Mouse (Mus musculus) frontal cortex, postnatal 14 days (tissue): ENCODE measurements around the gene Alpl.

Experiments
- DNase-seq, 2 experiments: peaks; one replicate each; pipeline ENCODE4 v3.0.0; 2022; ENCODE audit warnings: low spot score in 2 of 2

The Alpl gene

GRCm38 (mm10) chr4:137800324-137800723, 4.1 kb upstream of the Alpl start:
- no peak for DNase-seq

DNA sequence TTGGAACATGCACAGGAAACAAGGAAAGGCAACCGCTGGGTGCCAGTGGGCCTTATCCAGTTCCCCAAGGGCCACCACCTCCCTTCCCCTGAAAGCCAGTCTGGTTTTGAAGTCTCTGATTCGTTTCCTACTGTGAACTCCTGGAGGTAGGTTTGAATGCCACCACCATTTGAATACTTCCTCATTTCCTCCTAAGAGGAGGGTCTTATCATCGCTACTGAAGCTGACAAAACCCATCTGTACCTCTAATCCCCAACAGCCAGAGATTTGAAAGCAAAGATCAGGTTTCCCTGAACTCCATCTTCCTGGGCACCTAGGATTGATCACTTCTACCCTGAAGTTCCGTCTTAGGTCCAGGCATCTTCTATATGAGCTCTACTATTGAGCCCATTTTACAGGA, 854 bp upstream of the Alpl start:
- DNase-seq = no peak

GRCm38 (mm10) chr4:137794178-137794900, 1.8 kb downstream of the Alpl start:
- DNase-seq = no peak

GRCm38 (mm10) chr4:137793611-137794010, 2.6 kb downstream of the Alpl start:
- DNase-seq = no peak

DNA sequence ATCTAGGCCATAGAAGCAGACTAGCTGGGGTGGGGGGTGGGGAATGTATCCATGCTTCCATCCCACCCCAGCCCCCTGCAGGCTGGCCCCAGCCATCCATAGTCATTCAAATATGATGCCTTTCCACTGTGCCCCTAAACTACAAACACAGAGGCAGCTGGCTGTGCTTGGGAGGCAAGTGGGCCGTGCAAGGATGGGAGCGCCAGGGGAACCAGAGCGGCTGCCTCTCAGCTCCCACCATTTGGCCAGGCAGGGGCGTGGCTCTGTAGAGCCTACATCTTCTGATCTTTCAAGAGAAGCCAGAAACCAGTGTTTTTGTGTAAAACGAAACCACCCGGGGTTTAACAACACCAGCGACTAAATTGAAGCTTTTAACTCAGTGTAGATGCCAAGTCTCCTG, 4.7 kb downstream of the Alpl start:
- no peak for DNase-seq

DNA sequence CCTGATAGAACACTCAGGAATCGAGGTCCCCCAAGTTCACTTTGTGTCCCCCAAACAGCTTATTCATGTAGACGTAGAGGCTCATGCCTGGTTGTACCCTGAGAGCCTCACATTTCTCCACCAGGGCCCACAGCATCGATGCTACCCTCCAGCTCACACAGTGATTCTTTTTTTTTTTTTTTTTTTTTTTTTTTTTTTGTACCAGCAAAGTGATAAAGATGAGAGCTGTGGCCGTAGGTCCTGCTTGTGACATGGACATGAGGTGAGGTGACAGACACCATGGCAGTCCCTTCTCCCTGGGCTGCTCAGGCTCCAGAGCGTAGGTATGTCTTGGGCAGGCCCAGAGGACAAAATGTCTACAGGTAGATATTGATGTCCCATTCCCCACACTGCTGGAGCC, 5.2 kb downstream of the Alpl start:
- DNase-seq = no peak

DNA sequence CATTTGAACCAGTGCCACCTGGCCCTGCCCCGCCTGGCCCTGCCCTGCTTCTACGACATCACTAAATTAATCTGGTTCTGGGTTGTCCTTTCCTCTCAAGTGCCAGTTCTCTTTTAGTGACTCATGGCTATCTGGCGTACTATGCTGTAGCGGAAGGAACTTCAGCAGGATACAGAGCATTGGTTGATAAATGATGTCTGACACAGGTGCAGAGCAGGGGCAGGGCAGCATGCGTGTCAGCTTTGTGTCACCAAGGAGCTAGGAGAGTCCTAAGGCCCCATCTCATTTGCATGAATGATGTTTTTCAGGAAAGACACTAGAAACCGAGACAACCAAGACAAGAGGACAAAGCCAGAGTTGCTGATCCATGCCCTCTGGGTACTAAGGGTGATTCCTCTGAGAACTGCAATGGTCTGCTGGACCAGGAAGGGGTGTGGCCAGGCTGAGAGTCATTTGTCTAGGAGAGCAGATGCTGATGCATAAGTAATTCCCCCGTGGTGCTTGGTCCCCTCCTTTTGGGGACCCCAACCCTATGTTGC, 7.6 kb downstream of the Alpl start:
- no peak for DNase-seq

- DNase-seq = no peak
These were observed 8.4 kb downstream of the Alpl start for GRCm38 (mm10) chr4:137787589-137788289.

- no peak for DNase-seq
These were observed 9.7 kb downstream of the Alpl start for GRCm38 (mm10) chr4:137786488-137786887.

DNA sequence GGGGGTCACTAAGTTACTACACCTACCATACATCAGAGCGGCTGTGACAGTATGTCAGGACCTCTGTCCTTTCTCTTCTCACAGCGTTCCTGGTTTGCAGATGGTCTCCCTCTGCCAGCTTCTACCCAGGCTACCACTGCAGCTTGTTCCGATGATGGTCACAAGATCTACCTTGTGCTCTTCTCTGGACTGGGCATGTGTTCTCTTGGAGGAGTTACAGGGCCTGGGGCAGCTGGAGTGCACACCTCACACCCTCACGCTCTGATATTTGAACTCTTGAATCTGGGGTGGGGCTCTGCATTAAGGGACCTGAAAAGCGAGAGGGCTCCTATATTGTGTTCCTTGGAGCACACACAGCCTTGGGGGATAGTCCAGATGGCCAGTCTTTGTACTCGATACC, 10.9 kb downstream of the Alpl start:
- DNase-seq = no peak

- DNase-seq = no peak
These were observed 11.4 kb downstream of the Alpl start for GRCm38 (mm10) chr4:137784741-137785140.

- peak; percentile 23 to 60 for DNase-seq
These were observed 12.5 kb downstream of the Alpl start for GRCm38 (mm10) chr4:137783541-137784191.

GRCm38 (mm10) chr4:137781949-137782348, 14.2 kb downstream of the Alpl start:
- DNase-seq = no peak

DNA sequence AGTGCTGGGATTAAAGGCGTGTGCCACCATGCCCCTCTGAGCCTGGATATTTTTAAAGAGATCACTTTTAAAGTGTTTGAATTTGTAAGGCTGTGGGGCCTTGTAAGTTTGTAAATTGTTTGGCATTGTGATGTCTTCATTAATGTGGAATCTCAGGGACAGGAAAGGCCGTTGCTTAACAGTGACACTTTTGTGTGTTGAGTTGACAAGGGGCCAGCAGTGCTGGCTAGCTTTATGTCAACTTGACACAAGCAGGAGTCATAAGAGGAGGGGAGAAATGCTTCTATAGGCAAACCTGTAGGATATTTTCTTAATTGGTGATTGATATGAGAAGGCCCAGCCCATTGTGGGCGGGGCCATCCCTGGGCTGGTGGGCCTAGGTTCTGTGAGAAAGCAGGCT, 15.2 kb downstream of the Alpl start:
- DNase-seq = no peak

DNA sequence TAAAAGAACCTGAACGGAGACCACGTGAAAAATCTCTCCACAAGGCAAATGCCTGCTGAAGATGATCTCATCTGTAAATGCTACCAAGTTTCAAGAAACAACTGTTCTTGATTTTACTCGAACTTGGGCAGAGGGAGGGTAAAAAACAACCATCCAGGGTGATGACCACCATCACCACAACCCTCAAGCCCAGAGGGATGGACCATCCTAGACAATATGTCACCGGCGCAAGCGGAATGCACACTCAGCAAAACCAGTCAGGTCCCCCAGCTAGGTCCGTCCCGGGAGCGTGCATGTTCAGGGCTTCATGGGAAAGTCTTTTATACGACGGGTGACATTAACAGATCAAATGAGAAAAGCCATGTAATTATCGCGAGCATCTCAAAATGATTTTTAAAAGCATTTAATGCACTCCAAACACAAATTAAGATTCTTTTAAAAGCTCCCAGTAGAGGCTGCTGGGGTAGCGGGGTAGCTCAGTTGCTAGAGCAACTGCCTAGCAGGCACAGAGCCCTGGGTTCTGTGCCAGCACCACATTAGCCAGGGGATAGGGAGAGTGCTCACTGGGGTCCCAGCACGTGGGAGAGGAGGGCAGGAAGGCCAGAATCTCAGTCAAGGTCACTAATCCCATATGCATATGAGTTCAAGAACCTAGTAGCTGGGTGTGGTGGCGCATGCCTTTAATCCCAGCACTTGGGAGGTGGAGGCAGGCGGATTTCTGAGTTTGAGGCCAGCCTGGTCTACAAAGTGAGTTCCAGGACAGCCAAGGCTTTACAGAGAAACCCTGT, 17.6 kb downstream of the Alpl start:
- DNase-seq = no peak

GRCm38 (mm10) chr4:137777866-137778265, 18.3 kb downstream of the Alpl start:
- DNase-seq = no peak

- no peak for DNase-seq
These were observed 21.7 kb downstream of the Alpl start for GRCm38 (mm10) chr4:137774505-137774904.

DNA sequence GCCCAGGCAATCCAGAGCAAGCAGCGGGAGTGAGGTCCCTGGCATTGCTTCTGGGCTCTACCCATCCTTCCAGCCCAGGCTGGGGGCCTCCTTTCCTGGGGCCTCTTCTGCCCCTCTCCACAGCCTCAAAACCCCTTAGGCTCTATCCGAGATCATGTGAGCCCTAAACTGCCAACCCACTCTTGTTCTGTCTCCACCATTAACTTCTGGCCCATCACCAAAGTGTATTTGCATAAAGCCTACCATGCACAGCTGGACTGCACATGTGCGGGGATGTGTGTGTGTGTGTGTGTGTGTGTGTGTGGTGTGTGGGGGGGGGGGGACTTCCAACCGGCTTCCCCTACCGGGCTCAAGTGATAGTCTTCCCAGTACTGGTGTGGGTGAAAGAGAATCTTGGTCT, 22.2 kb downstream of the Alpl start:
- no peak for DNase-seq

GRCm38 (mm10) chr4:137773369-137773899, 22.8 kb downstream of the Alpl start:
- DNase-seq = no peak

DNA sequence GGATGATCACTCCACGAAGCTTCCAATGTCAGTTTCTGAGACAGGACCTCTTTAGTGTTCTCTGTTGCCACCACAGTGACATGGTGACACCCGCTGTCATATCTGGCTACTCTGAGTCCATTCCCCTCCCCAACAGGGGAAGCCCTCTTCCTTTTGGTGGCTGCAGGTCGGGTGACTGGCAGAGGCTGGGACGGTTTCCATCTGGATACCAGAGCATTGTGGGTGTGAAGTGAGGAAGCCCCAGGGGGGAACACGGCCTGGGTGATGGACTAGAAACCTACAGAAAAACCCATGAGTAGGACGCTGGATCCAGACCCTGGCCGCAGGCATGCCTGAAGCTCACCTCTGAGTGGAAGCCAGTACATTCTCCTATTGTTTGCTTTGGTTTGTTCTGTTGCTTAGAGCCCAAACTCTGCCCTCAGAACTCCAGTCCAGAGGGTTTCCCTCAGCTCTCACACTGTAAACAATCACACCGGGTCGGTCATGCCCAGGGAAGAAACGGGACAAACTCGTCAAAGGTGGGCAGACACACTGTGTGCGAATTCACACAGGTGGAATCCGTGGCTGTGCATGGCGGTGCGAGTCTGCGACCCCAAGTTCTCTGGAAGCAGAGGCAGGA, 23.6 kb downstream of the Alpl start:
- DNase-seq = no peak

GRCm38 (mm10) chr4:137771749-137772148, 24.4 kb downstream of the Alpl start:
- DNase-seq = no peak
